Mouse (Mus musculus): ENCODE measurements around the gene Prr23a3. TPM values are rescaled to one million over a fixed set of nuclear protein-coding genes. Genes with fewer than 3 reads are reported as not detected.

Prr23a3 gene
- 0.06 TPM in 1 of 2 replicates, not detected in the other for polyA plus RNA-seq (2012; rRNA removed)

DNA sequence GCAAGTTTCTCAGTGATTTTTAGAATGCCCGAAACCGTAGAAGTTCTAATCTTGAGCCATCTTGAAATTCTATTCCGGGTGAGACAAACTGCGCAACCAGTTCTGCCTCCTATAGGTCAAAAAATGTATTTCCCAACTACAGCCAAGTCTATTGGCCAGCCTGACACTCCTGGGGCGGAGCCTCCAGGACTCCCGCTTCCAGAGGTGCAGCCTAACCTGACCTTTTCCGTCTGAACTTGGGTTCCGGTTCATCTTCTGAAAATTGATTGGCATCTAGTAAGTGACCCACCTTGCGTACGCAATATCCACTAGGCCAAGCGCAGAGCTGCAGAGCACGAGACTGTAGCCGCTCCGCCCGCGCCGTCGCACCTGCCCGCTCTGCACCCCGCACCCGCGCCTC is at the start of gene Prr23a3:
TSS of gene Prr23a3 (plus strand) at position 197 of the 400 bp plus-strand sequence.
- no peak for DNase-seq (ENCODE audit: low spot score)

DNA sequence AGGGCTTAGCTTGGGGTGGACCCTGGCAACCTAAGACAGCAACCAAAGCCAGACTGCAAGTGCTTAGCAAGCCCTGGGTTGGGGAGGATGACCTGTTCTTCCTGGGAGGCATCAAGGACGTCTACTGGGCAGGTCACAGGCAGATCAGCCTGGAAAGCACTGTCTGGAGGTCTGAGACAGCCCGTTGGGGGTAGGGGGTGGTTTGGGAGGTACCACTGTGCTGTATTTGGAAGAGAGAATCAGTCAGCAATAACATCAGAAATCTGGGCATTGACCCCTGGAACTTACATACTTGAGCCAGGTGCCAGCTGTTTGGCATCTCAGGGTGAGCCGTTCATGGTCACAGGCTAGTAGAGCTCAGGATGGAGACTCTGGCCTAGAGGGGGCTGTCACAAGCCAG is 48.5 kb upstream of the Prr23a3 start:
- no peak for DNase-seq (ENCODE audit: low spot score)

DNA sequence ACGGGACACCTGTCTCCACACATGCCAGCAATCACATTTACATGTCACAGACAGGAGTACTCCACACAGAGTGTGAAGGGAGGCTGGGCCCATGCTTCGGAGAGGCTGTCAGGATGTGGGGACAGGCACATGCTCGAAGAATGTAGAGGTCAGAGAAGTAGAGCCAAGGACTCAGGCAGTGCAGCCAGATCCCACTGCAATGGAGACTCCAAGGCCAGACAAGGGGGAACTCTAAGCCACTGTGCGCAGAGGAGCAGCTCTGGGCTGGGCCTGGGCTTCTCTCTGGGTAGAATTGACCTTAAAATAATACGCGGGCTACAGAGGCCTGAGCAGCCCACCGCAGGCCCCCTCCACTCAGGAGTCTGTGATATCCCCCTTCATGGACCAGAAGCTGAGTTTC is 47.0 kb upstream of the Prr23a3 start:
- no peak for DNase-seq (ENCODE audit: low spot score)

DNA sequence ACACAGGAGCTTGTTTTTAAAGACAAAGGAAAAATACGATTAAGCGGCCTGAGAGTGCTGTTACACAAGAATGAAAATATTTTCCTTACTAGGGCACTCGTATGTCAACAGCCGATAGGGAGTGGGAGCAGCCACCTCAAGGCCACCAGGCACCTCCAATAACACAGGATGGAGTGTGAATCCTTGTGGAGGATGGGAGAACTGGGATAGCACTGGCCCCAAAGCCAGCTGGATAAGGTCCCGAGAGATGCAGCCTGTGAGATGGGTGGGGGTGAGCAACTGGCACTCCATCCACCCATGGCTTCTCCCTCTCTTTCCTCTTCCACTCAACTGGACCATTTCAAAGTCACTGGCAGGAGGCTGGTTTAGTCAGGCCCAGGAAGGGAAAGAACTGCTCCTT is 45.6 kb upstream of the Prr23a3 start:
- DNase-seq (ENCODE audit: low spot score), result no peak

DNA sequence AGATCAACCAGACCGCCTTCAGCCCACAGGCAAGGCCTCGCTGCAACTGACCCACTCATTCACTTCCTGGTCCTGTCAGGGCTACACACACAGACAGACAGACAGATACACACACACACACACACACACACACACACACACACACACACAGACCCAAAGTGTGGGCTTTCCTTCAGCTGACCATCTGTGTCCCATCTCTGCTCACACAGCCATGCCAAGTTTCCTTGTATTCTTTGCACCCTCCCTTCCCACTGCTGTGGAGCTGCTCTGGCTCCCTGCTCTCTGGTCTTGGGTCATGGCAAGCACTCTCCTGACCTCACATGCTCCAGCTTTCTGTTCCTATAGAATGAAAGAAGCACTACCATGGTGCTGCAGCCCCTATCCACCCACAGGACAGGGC is 45.1 kb upstream of the Prr23a3 start:
- DNase-seq (ENCODE audit: low spot score), result no peak

DNA sequence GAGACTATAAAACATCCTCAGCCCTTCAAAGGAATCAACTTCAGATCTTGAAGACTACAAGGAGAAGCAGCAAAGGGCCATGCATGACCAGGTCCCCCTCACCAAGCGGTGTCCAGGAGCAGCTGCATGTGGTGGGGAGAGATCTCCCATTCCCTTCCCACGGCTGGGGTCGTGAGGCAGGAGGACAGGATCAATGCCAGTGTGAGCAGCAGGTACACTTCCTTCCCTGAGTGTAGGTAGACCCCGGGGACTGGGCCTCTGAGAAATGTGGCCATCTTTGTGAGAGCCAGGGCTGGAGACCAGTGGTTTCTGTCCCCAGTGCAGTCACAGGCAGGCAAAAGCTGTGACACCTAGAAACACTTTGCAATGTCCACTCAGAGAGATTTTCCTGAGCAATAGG is 44.1 kb upstream of the Prr23a3 start:
- no peak for DNase-seq (ENCODE audit: low spot score)

DNA sequence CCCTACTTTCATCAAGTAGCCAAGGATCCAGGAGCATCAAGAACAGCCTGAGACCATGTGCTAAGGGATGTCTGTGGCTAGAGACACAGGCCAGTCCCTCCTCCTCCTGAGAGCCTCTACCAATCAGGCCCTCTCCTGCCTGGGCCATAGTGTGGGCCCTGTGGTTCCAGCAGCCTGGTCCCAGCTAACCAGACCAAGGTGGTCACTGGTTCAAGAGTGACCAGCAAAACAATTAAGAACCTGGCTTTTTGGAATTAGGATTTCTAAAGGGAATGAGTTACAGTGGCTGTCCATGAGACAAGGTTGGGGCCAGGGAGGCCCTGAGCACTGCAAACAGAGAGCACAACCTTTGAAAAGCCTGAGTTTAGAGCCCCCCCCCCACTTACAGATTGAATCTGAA is 43.5 kb upstream of the Prr23a3 start:
- DNase-seq (ENCODE audit: low spot score), result no peak

DNA sequence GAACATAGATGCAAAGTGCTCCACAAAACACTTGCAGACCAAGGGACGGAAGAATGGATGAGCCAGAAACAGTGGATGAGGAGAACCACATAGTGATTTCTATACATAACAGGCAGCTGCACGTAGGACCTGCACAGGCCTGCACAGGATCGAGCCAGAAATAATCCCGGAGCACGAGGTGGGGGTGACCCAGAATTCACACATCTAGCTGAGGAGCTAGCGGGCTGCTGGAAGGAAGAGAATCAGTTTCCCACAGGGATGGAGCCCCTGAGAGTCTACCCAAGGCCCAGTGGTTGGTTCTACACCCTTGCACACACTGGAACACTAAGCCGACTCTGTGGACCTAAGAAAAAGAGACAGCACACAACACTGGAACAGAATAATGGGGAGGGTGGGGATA is 40.8 kb upstream of the Prr23a3 start:
- no peak for DNase-seq (ENCODE audit: low spot score)

DNA sequence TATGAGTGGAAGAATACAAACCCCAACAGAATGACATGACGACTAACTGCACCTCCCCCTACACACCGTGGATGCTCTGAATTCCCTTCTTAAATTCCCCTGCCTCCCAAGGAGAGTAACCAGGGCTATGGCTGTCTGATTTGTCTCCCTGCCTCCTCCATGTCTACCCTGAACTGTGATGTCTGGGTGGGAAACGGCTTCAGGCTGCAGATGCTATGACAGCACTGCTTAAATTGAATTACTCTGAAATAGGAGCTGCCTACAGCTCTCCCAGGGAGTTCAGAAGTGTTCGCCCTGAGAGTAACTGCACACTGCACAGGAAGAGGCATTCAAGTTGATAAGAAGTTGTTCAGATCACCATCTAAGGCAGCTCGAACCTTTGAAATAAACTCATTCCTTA is 35.1 kb upstream of the Prr23a3 start:
- DNase-seq (ENCODE audit: low spot score), result no peak

DNA sequence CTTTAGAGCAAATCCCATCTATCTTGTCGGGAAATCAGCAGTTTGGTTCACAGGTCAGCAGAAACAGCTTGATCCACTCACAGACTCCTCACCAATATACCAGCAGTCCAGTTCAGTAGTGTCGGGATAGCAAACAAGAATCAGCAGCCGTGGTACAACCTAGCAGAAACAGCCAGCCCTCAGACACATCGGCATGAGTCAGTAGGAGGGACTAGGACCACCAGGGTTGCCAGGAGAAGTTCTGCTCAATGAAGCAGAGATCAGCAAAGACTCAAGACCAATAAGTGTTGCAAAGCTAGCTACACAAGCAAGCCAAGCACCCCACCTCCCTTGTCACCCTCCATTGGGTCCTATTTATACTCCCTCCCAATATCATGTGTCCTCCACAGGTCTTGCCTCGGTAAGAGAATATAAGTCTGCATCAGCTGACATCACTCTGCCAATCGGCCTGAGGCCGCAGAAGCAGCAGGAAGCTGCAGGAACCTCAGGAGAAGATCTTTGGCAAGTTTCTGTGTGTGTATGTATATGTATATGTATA is 27.0 kb upstream of the Prr23a3 start:
- DNase-seq (ENCODE audit: low spot score), result no peak

DNA sequence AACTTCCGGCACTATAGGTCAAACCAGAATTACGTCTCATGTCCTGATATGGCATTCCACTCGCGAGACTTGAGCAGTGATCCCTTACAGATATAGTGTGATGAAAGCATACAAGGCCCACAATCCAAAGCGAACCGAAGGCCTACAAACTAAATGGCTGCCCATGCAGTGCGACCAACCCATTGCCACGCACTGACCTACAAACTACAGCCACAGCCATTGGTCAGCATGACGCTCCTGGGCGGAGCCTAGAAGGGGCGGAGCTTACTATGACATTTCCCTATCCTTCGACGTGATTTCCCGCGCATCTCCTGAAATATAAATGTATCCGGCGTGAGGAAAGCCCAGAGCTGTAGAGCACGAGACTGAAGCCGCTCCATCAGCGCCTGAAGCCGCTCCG is 22.4 kb upstream of the Prr23a3 start, which contains the start of gene Prr23a1:
TSS of gene Prr23a1 (plus strand) at position 387 of the 400 bp plus-strand sequence.
- DNase-seq (ENCODE audit: low spot score), result no peak

DNA sequence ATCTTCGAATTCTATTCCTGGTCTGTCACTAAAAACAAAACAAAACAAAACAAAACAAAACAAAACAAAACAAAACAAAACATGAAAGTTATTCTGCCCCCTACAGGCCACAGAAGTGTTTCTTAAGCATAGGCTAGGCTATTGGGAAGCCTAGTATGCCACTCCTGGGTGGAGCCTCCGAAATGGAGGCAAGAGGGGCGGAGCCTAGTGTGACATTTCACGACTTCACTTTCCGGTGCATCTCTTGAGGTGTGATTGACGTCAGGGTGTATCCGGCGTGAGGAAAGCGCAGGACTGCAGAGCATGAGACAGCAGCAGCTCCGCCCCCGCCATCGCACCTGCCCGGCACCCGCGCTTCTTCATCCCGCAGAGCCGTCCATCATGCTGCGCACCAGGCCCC is 8.4 kb upstream of the Prr23a3 start, which contains the start of gene Prr23a2:
TSS of gene Prr23a2 (plus strand) at position 285 of the 400 bp plus-strand sequence.
- no peak for DNase-seq (ENCODE audit: low spot score)

DNA sequence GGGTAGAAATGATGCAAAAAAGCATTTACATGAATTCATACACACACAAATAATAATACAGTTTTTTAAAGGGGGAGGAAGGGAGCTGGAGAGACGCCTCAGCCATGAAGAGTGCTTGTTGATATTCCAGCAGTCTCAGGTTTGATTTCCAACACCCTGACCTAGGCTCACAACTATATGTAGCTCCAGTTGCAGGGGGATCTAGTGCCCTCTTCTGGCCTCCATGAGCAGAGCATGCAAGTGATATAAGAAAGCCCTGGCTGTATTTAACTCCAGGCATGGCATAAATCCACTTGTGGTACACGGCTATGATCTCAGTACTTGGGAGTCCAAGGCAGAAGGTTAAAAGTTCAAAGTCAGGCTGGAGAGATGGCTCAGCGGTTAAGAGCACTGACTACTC is 1.1 kb upstream of the Prr23a3 start:
- DNase-seq (ENCODE audit: low spot score), result no peak

DNA sequence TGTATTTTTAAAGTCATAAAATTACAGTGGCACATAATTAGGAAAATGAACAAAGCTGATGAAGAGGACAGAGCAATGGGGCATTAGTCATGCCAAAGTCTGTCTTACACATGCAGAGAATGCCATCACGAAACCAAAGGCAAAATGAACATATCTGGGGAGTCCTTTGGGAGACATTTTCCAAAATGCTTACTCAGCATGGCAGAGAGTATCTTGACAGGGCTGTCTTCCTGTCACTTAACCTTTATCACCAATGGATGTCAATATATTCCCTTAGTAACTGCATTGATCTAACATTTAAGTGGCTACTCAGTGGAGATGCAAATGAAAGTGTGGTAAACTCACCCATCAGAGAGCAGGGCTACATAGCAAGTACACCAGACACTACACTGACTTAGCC is 36.9 kb downstream of the Prr23a3 start:
- DNase-seq (ENCODE audit: low spot score), result no peak

DNA sequence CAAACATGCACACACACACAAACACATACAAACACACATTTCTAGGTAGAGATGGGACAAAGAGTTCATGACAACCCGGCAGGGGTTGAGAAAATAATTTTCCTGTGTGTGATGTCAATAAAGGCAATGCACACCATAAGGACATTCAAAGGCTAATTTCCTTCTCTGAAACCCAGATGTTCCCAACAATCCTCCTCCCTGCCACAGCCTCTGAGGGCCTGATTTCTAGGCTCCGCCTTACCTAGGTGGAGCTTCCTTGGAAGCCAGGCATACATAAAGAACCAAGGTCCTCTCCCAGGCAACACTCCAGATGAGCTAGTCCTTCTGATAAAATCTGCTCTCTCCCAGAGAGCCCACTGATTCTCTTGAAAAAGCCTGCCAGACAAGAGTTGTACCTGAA is 38.3 kb downstream of the Prr23a3 start, which contains the start of gene 7420426K07Rik:
TSS of gene 7420426K07Rik (plus strand) at position 301 of the 400 bp plus-strand sequence.
- no peak for DNase-seq (ENCODE audit: low spot score)

Other genes with a start within 250 kb of the Prr23a3 start
- gene Prr23a1, start 22.3 kb upstream of the Prr23a3 start, polyA plus RNA-seq (2012; rRNA removed), result not detected in 2 replicates
- gene Prr23a2, start 8.3 kb upstream of the Prr23a3 start, polyA plus RNA-seq (2012; rRNA removed), result not detected in 2 replicates
- gene 7420426K07Rik, start 38.4 kb downstream of the Prr23a3 start, polyA plus RNA-seq (2012; rRNA removed), result not detected in 2 replicates
- gene Foxl2, start 90.5 kb downstream of the Prr23a3 start, polyA plus RNA-seq (2012; rRNA removed), result not detected in 2 replicates
- gene Faim, start 121.6 kb downstream of the Prr23a3 start, polyA plus RNA-seq (2012; rRNA removed), result 12.8 and 15.8 TPM in 2 replicates
- gene Gm1123, start 170.9 kb downstream of the Prr23a3 start, polyA plus RNA-seq (2012; rRNA removed), result not detected in 2 replicates